Mouse (Mus musculus): Measurements from ENCODE around the gene Ubp1. TPM values are rescaled to one million over a fixed set of nuclear protein-coding genes. Genes with fewer than 3 reads are reported as not detected.

Ubp1 gene
- polyA plus RNA-seq, 1 experiment from 2014 or later = 25.2 TPM

GRCm38 (mm10) chr9:114016402-114016801 lies 85.7 kb downstream of the Ubp1 start:
- no peak for ATAC-seq (ENCODE audit: insufficient read depth, low FRiP score)
- no peak overlapping the region for H3K4me2 ChIP-seq (ENCODE audit: low read depth, low read length)
- H3K36me3 ChIP-seq (ENCODE audit: control insufficient read depth, insufficient read depth, low read length) = no peaks in the 10 kb centered on the region
- no peak overlapping the region for H3K4me3 ChIP-seq (replicated peaks; ENCODE audit: low read length)
- no peak overlapping the region for H3K9ac ChIP-seq (ENCODE audit: low read length)
- H3K9me3 ChIP-seq (replicated peaks; ENCODE audit: control insufficient read depth, low read length) = no peaks in the 10 kb centered on the region
- no peak overlapping the region for H3K27ac ChIP-seq (ENCODE audit: low read length)
- H3K27me3 ChIP-seq (ENCODE audit: control insufficient read depth, insufficient read depth, low read length) = no peaks in the 10 kb centered on the region
- 58% methylated on average over 4 of the region's 4 CpGs for WGBS
- no peaks in the 10 kb centered on the region for H3K4me1 ChIP-seq (ENCODE audit: control insufficient read depth, insufficient read depth, low read length)

GRCm38 (mm10) chr9:114019012-114019762 lies 88.5 kb downstream of the Ubp1 start:
- no peak for ATAC-seq (ENCODE audit: insufficient read depth, low FRiP score)
- WGBS = 77% methylated on average over 7 of the region's 7 CpGs
- H3K4me3 ChIP-seq (replicated peaks; ENCODE audit: low read length) = no peak overlapping the region

GRCm38 (mm10) chr9:114022141-114022540 lies 91.4 kb downstream of the Ubp1 start:
- H3K27me3 ChIP-seq (ENCODE audit: control insufficient read depth, insufficient read depth, low read length) = peaks cover 8% of the 10 kb centered on the region
- H3K36me3 ChIP-seq (ENCODE audit: control insufficient read depth, insufficient read depth, low read length) = no peaks in the 10 kb centered on the region
- H3K9ac ChIP-seq (ENCODE audit: low read length) = no peak overlapping the region
- no peak overlapping the region for H3K4me2 ChIP-seq (ENCODE audit: low read depth, low read length)
- no peak overlapping the region for H3K4me3 ChIP-seq (replicated peaks; ENCODE audit: low read length)
- no peak overlapping the region for H3K27ac ChIP-seq (ENCODE audit: low read length)
- peaks cover 5% of the 10 kb centered on the region; the same call in 1 of the 2 replicates for H3K4me1 ChIP-seq (ENCODE audit: control insufficient read depth, insufficient read depth, low read length)
- WGBS = 35% methylated on average over 4 of the region's 4 CpGs
- H3K9me3 ChIP-seq (replicated peaks; ENCODE audit: control insufficient read depth, low read length) = no peaks in the 10 kb centered on the region
- ATAC-seq (ENCODE audit: insufficient read depth, low FRiP score) = no peak

More at GRCm38 (mm10) chr9:114019012-114019762, 88.5 kb downstream of the Ubp1 start:
- Histone ChIP-seq H3K27ac (ENCODE audit: low read length) (no peak overlapping the region), H3K4me1 (ENCODE audit: control insufficient read depth, insufficient read depth, low read length) (no peaks in the 10 kb centered on the region), H3K9ac (ENCODE audit: low read length) (no peak overlapping the region), H3K36me3 (ENCODE audit: control insufficient read depth, insufficient read depth, low read length) (no peaks in the 10 kb centered on the region), H3K9me3 (replicated peaks; ENCODE audit: control insufficient read depth, low read length) (no peaks in the 10 kb centered on the region), H3K27me3 (ENCODE audit: control insufficient read depth, insufficient read depth, low read length) (no peaks in the 10 kb centered on the region), H3K4me2 (ENCODE audit: low read depth, low read length) (no peak overlapping the region)

DNA sequence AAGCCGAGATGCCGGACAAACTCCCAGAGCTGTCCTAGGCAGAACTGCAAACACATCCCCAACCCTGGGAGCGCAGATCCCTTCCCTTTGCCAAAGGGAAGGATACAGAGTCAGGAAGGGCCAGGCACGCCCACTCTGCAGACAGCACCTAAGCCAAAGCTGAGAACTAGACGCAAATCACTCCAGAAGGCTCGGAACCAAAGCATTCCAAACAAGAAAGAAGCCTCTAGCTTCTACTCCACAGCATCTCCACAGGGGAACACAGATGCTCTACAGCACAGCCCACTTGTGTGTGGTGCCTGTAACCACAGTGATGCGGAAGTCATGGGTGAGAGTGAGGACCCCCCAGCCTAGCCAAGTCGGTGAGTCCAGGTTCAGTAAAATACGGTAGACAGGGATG lies 94.4 kb downstream of the Ubp1 start:
- H3K27ac ChIP-seq (ENCODE audit: low read length) = no peak overlapping the region
- H3K4me2 ChIP-seq (ENCODE audit: low read depth, low read length) = 0 out of 2 replicates have a peak overlapping the region, but pooled peaks have one; percentile 64
- H3K27me3 ChIP-seq (ENCODE audit: control insufficient read depth, insufficient read depth, low read length) = peaks cover 8% of the 10 kb centered on the region
- 39% methylated on average over 9 of the region's 9 CpGs for WGBS
- no peak for ATAC-seq (ENCODE audit: insufficient read depth, low FRiP score)
- H3K9me3 ChIP-seq (replicated peaks; ENCODE audit: control insufficient read depth, low read length) = no peaks in the 10 kb centered on the region
- peaks cover 5% of the 10 kb centered on the region; the same call in 1 of the 2 replicates for H3K4me1 ChIP-seq (ENCODE audit: control insufficient read depth, insufficient read depth, low read length)
- no peaks in the 10 kb centered on the region for H3K36me3 ChIP-seq (ENCODE audit: control insufficient read depth, insufficient read depth, low read length)
- H3K9ac ChIP-seq (ENCODE audit: low read length) = no peak overlapping the region
- no peak overlapping the region for H3K4me3 ChIP-seq (replicated peaks; ENCODE audit: low read length)

DNA sequence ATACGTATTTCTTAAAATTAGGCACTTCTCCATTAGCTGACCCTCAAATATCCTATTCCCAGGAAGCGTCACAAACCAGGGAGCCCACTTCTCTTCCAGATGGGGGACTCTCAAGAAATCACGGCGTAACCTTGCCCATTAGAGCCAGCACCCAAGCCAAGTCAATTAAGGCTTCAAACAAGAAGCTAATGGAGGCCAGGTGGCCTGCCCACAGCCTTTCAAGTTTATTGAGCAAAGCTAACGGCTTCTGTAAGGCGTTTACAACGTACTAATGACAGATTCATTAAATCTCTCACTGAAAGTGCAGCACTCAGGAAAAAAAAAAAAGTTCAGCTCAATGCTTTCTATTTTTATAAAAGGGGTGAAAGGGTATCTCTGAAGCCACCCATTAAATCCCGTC lies 95.1 kb downstream of the Ubp1 start:
- H3K4me1 ChIP-seq (ENCODE audit: control insufficient read depth, insufficient read depth, low read length) = peaks cover 5% of the 10 kb centered on the region; the same call in 1 of the 2 replicates
- no peak for ATAC-seq (ENCODE audit: insufficient read depth, low FRiP score)
- H3K27ac ChIP-seq (ENCODE audit: low read length) = no peak overlapping the region
- H3K4me3 ChIP-seq (replicated peaks; ENCODE audit: low read length) = peak overlapping the region; percentile 53
- peak overlapping the region; percentile 64 for H3K4me2 ChIP-seq (ENCODE audit: low read depth, low read length)
- H3K36me3 ChIP-seq (ENCODE audit: control insufficient read depth, insufficient read depth, low read length) = no peaks in the 10 kb centered on the region
- WGBS = 11% methylated on average over 8 of the region's 8 CpGs
- H3K9ac ChIP-seq (ENCODE audit: low read length) = peak overlapping the region; percentile 61
- H3K27me3 ChIP-seq (ENCODE audit: control insufficient read depth, insufficient read depth, low read length) = peaks cover 8% of the 10 kb centered on the region
- no peaks in the 10 kb centered on the region for H3K9me3 ChIP-seq (replicated peaks; ENCODE audit: control insufficient read depth, low read length)

- Histone ChIP-seq H3K4me3 (replicated peaks; ENCODE audit: low read length) (peak overlapping the region; percentile 53), H3K9me3 (replicated peaks; ENCODE audit: control insufficient read depth, low read length) (no peaks in the 10 kb centered on the region), H3K27me3 (ENCODE audit: control insufficient read depth, insufficient read depth, low read length) (peaks cover 8% of the 10 kb centered on the region), H3K27ac (ENCODE audit: low read length) (no peak overlapping the region), H3K4me2 (ENCODE audit: low read depth, low read length) (peak overlapping the region; percentile 64), H3K9ac (ENCODE audit: low read length) (peak overlapping the region; percentile 61), H3K4me1 (ENCODE audit: control insufficient read depth, insufficient read depth, low read length) (peaks cover 5% of the 10 kb centered on the region; the same call in 1 of the 2 replicates), H3K36me3 (ENCODE audit: control insufficient read depth, insufficient read depth, low read length) (no peaks in the 10 kb centered on the region)
- ATAC-seq (ENCODE audit: insufficient read depth, low FRiP score) = peak; percentile 91
- under 1% methylated on average over 52 of the region's 52 CpGs for WGBS
These were observed 95.7 kb downstream of the Ubp1 start for GRCm38 (mm10) chr9:114026261-114026934.

Other genes with a start within 250 kb of the Ubp1 start
- gene Pdcd6ip, start 222.7 kb upstream of the Ubp1 start, polyA plus RNA-seq (2015; fragmentation: Nextera tagmentation; extraction: Ambion mirVana) = 99.5 and 113 TPM in 2 replicates
- 22.5 and 25.0 TPM in 2 replicates for gene Clasp2, start 189.5 kb upstream of the Ubp1 start, polyA plus RNA-seq (2015; fragmentation: Nextera tagmentation; extraction: Ambion mirVana)
- gene Fbxl2, start 115.3 kb downstream of the Ubp1 start, polyA plus RNA-seq (2015; fragmentation: Nextera tagmentation; extraction: Ambion mirVana) = 2.2 and 2.8 TPM in 2 replicates
- 0.36 and 0.47 TPM in 2 replicates for gene Susd5, start 126.2 kb downstream of the Ubp1 start, polyA plus RNA-seq (2015; fragmentation: Nextera tagmentation; extraction: Ambion mirVana)

All from stomach, embryonic 16.5 days (tissue).